Mouse (Mus musculus) MEL (cell line): Measurements from ENCODE around the gene Psmd5. TPM values are rescaled to one million over a fixed set of nuclear protein-coding genes. Genes with fewer than 3 reads are reported as not detected.

Source experiments
- DNase-seq: peaks from one replicate; pipeline ENCODE4 v3.0.0; 2011; ENCODE audit warnings: low read depth, low spot score
- H3K27ac ChIP-seq: 2 replicates; pipeline ENCODE4 v1.5.1; 2012; ENCODE audit warnings: low read depth, mild to moderate bottlenecking, control low read depth, low read length, moderate library complexity; ENCODE audit not compliant: control insufficient read depth
- H3K27me3 ChIP-seq, 2 experiments: fragments of 150-350 bp in 1 of 2; sonication (generic) in 1 of 2; 2 replicates each; pipeline ENCODE4 v1.6.1; 2012; ENCODE audit warnings: low read length in 2 of 2, mild to moderate bottlenecking in 2 of 2, improper control_type of control experiment in 1 of 2, moderate library complexity in 1 of 2; ENCODE audit not compliant: insufficient read depth in 2 of 2, control insufficient read depth in 1 of 2
- H3K36me3 ChIP-seq, 2 experiments: 2 replicates each; pipeline ENCODE4 v1.6.1; 2012 to 2014; ENCODE audit warnings: low read length in 2 of 2, improper control_type of control experiment in 1 of 2, inconsistent platforms in 1 of 2, mild to moderate bottlenecking in 1 of 2; ENCODE audit not compliant: insufficient read depth in 2 of 2, control insufficient read depth in 1 of 2
- H3K4me1 ChIP-seq, 2 experiments: fragments of 150-350 bp in 1 of 2; sonication (generic) in 1 of 2; 2 replicates each; pipeline ENCODE4 v1.6.1; 2012; ENCODE audit warnings: low read length in 2 of 2, improper control_type of control experiment in 1 of 2, mild to moderate bottlenecking in 1 of 2; ENCODE audit not compliant: insufficient read depth in 2 of 2, control insufficient read depth in 1 of 2
- H3K4me3 ChIP-seq, 2 experiments: fragments of 150-350 bp in 1 of 2; sonication (generic) in 1 of 2; 2 replicates each; pipeline ENCODE4 v1.5.1; 2012; ENCODE audit warnings: low read depth in 2 of 2, low read length in 2 of 2, mild to moderate bottlenecking in 2 of 2, moderate library complexity in 2 of 2, control low read depth in 1 of 2, improper control_type of control experiment in 1 of 2; ENCODE audit not compliant: control insufficient read depth in 1 of 2, insufficient read depth in 1 of 2
- H3K79me2 ChIP-seq: 2 replicates; pipeline ENCODE4 v1.6.1; 2012; ENCODE audit warnings: mild to moderate bottlenecking, low read length, moderate library complexity; ENCODE audit not compliant: control insufficient read depth, poor library complexity, insufficient read depth
- H3K9ac ChIP-seq: 2 replicates; pipeline ENCODE4 v1.6.1; 2012; ENCODE audit warnings: low read depth, mild to moderate bottlenecking, control low read depth, low read length, moderate library complexity; ENCODE audit not compliant: control insufficient read depth, poor library complexity, severe bottlenecking
- H3K9me3 ChIP-seq: fragments of 150-350 bp; sonication (generic); replicated peaks from 2 replicates; pipeline ENCODE4 v1.6.1; 2012; ENCODE audit warnings: mild to moderate bottlenecking, low read length, improper control_type of control experiment, moderate library complexity; ENCODE audit not compliant: insufficient read depth
- BHLHE40 ChIP-seq: IDR thresholded peaks from 2 replicates; pipeline ENCODE4 v1.6.1; 2012; ENCODE audit warnings: low read depth, mild to moderate bottlenecking, inconsistent platforms, low read length, improper control_type of control experiment, borderline replicate concordance
- CTCF ChIP-seq, 3 experiments: IDR thresholded peaks in 2 of 3; conservative IDR thresholded peaks in 1 of 3; 2 replicates each; pipeline ENCODE4 v1.5.1; 2011 to 2012; ENCODE audit warnings: low read length in 3 of 3, low read depth in 2 of 3, mild to moderate bottlenecking in 2 of 3, improper control_type of control experiment in 1 of 3, inconsistent platforms in 1 of 3, mixed read lengths in 1 of 3, moderate library complexity in 1 of 3; ENCODE audit not compliant: control insufficient read depth in 1 of 3, insufficient read depth in 1 of 3, poor library complexity in 1 of 3, severe bottlenecking in 1 of 3
- E2F4 ChIP-seq: IDR thresholded peaks from 2 replicates; pipeline ENCODE4 v1.6.1; 2011; ENCODE audit warnings: low read depth, low read length, improper control_type of control experiment, borderline replicate concordance
- ETS1 ChIP-seq: IDR thresholded peaks from 2 replicates; pipeline ENCODE4 v1.6.1; 2012; ENCODE audit warnings: low read depth, mild to moderate bottlenecking, inconsistent platforms, low read length, improper control_type of control experiment, moderate library complexity
- GABPA ChIP-seq: IDR thresholded peaks from 2 replicates; pipeline ENCODE4 v1.6.1; 2012; ENCODE audit warnings: low read depth, mild to moderate bottlenecking, inconsistent platforms, low read length, improper control_type of control experiment, moderate library complexity
- HCFC1 ChIP-seq: IDR thresholded peaks from 2 replicates; pipeline ENCODE4 v1.6.1; 2012; ENCODE audit warnings: low read depth, mild to moderate bottlenecking, inconsistent platforms, low read length, improper control_type of control experiment, moderate library complexity
- KAT2A ChIP-seq: conservative IDR thresholded peaks from 2 replicates; pipeline ENCODE4 v1.6.1; 2012; ENCODE audit warnings: low read depth, low read length, improper control_type of control experiment, inconsistent platforms
- MYB ChIP-seq: IDR thresholded peaks from 2 replicates; pipeline ENCODE4 v1.6.1; 2011; ENCODE audit warnings: mild to moderate bottlenecking, low read depth, low read length, improper control_type of control experiment
- NELFE ChIP-seq: IDR thresholded peaks from 2 replicates; pipeline ENCODE4 v1.6.1; 2011; ENCODE audit warnings: low read depth, low read length, improper control_type of control experiment
- POLR2A ChIP-seq, 2 experiments: IDR thresholded peaks; 2 replicates each; pipeline ENCODE4 v1.6.1; 2011 to 2012; ENCODE audit warnings: low read length in 2 of 2, mild to moderate bottlenecking in 2 of 2, control low read depth in 1 of 2, improper control_type of control experiment in 1 of 2, low read depth in 1 of 2, moderate library complexity in 1 of 2; ENCODE audit not compliant: control insufficient read depth in 1 of 2, insufficient read depth in 1 of 2, poor library complexity in 1 of 2
- POLR2AphosphoS2 ChIP-seq: IDR thresholded peaks from 2 replicates; pipeline ENCODE4 v1.6.1; 2011; ENCODE audit warnings: low read length, improper control_type of control experiment
- RAD21 ChIP-seq: IDR thresholded peaks from 2 replicates; pipeline ENCODE4 v1.6.1; 2011; ENCODE audit warnings: mild to moderate bottlenecking, low read depth, low read length, improper control_type of control experiment
- RCOR1 ChIP-seq: IDR thresholded peaks from 2 replicates; pipeline ENCODE4 v1.6.1; 2012; ENCODE audit warnings: low read depth, mild to moderate bottlenecking, inconsistent platforms, low read length, improper control_type of control experiment
- SIN3A ChIP-seq: IDR thresholded peaks from 2 replicates; pipeline ENCODE4 v1.6.1; 2012; ENCODE audit warnings: low read length, improper control_type of control experiment, inconsistent platforms
- SMC3 ChIP-seq: IDR thresholded peaks from 2 replicates; pipeline ENCODE4 v1.6.1; 2011; ENCODE audit warnings: low read depth, low read length, improper control_type of control experiment
- ZC3H11A ChIP-seq: IDR thresholded peaks from 2 replicates; pipeline ENCODE4 v1.6.1; 2012; ENCODE audit warnings: low read depth, mild to moderate bottlenecking, inconsistent platforms, low read length, improper control_type of control experiment
- ZNF384 ChIP-seq: IDR thresholded peaks from 2 replicates; pipeline ENCODE4 v1.6.1; 2012; ENCODE audit warnings: low read depth, mild to moderate bottlenecking, inconsistent platforms, low read length, improper control_type of control experiment
- polyA plus RNA-seq, 2 experiments: library from polyadenylated mRNA; stranded (reverse) in 1 of 2; unstranded in 1 of 2; fragments of >175 nt in 1 of 2; fragments of >200 nt in 1 of 2; gene quantifications; 2 replicates each; pipeline versions ENCODE4 v1.2.1 to v1.2.4; 2012; ENCODE audit warnings: low replicate concordance in 2 of 2, low read depth in 1 of 2; ENCODE audit not compliant: insufficient read length in 2 of 2, insufficient read depth in 1 of 2, missing spikeins in 1 of 2
- total RNA-seq: library from RNA; depleted of rRNA; stranded (reverse); fragments of 300-350 nt; gene quantifications from 2 replicates; pipeline ENCODE4 v1.2.3, GENCODE M21; 2012

Gene Psmd5
- total and polyA plus RNA-seq, 3 experiments: 48.1 to 70.3 TPM; not detected in 1

DNA sequence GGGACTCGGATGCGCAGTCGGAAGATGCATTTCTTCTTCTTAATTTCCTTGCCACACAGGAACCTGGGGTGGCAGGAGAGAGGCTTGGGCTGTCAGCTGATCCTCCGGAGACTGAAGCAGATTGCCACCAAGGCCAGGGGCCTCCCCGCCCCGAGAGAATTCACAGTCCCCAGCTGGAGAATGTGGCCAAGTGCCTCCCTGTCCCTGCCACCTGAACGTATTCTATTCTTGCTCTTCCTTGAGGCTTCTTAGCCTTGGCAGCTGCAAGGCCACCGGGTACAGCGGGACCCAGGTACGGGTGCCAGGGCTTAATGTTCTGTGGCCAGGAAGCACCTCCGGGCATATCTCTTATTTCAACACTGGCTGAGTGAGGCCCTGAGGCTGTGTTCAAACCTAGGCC lies 24.9 kb upstream of the Psmd5 start:
- no peak for DNase-seq
- peaks cover 0 to 2% of the 10 kb centered on the region in 2 experiments; a peak in 1 of 4 replicates for H3K36me3 ChIP-seq

DNA sequence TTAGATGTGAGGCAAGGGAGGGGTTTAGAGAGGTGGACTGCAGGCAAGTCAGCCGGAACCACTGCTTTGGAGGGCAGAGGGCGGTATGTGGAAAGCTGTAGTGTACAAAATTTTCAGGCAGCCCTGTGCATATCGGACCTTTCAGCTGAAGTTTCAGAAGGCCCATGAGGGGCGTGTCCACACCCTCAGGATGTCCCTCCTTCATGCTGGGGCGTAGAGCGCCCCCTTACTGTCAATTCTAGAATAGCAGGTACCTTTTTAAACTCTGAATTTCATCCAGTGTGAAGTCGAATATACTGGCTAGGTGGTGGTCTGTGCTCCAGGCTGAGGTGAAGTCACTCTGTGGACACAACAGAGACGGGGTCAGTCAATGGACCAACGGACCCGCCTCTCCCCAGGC lies 23.1 kb upstream of the Psmd5 start:
- Histone ChIP-seq H3K27ac (no peak overlapping the region), H3K79me2 (no peaks in the 10 kb centered on the region), H3K27me3 (no peaks in the 10 kb centered on the region), H3K36me3 (no peaks in the 10 kb centered on the region), H3K9ac (no peak overlapping the region), H3K4me1 (no peaks in the 10 kb centered on the region), H3K9me3 (no peaks in the 10 kb centered on the region), H3K4me3 (no peak overlapping the region)
- peak; percentile 75 for DNase-seq
- TF ChIP-seq HCFC1: no peak
- no peak for TF ChIP-seq ETS1
- peak; percentile 56 for TF ChIP-seq SMC3
- peak; percentile 54 for TF ChIP-seq RAD21
- no peak for TF ChIP-seq POLR2A (IDR thresholded peaks at IDR 0.05; ENCODE audit: control insufficient read depth in 1 of 2, insufficient read depth in 1 of 2, low read depth in 1 of 2, low read length in 2 of 2, poor library complexity in 1 of 2)
- no peak for TF ChIP-seq NELFE
- TF ChIP-seq MYB: no peak
- peak; percentile 34; the same call in 1 of the 2 replicates for TF ChIP-seq BHLHE40
- no peak for TF ChIP-seq GABPA
- TF ChIP-seq POLR2AphosphoS2: no peak
- TF ChIP-seq SIN3A: peak; percentile 29; the same call in 1 of the 2 replicates
- no peak for TF ChIP-seq ZC3H11A
- TF ChIP-seq RCOR1: no peak
- TF ChIP-seq CTCF (IDR thresholded peaks at IDR 0.05 in 2 of 3, conservative IDR thresholded peaks at IDR 0.05 in 1 of 3; ENCODE audit: control insufficient read depth in 1 of 3, insufficient read depth in 1 of 3, low read depth in 2 of 3, low read length in 3 of 3, poor library complexity in 1 of 3, severe bottlenecking in 1 of 3): peak; percentile 67 to 90 (median 85)
- TF ChIP-seq E2F4: no peak

More for the DNA sequence above, 24.9 kb upstream of the Psmd5 start:
- Histone ChIP-seq H3K4me3 (no peak overlapping the region), H3K4me1 (peaks cover 0 to 7% of the 10 kb centered on the region in 2 experiments; a peak in 1 of 4 replicates), H3K9ac (no peak overlapping the region), H3K27ac (no peak overlapping the region), H3K27me3 (no peaks in the 10 kb centered on the region), H3K9me3 (no peaks in the 10 kb centered on the region), H3K79me2 (no peaks in the 10 kb centered on the region)
- no peak for TF ChIP-seq KAT2A
- TF ChIP-seq E2F4: no peak
- TF ChIP-seq GABPA: no peak
- TF ChIP-seq CTCF (IDR thresholded peaks at IDR 0.05 in 2 of 3, conservative IDR thresholded peaks at IDR 0.05 in 1 of 3; ENCODE audit: control insufficient read depth in 1 of 3, insufficient read depth in 1 of 3, low read depth in 2 of 3, low read length in 3 of 3, poor library complexity in 1 of 3, severe bottlenecking in 1 of 3): no peak
- TF ChIP-seq ZNF384: no peak
- no peak for TF ChIP-seq HCFC1
- TF ChIP-seq ETS1: no peak
